Mouse (Mus musculus) thymus, adult 2 months (tissue): ENCODE measurements around the gene Pde4d.

Source experiments
- CTCF ChIP-seq: fragments of 200-500 bp; IDR thresholded peaks from 2 replicates; pipeline ENCODE4 v1.5.1; 2012; ENCODE audit warnings: mild to moderate bottlenecking, control low read depth, low read length, moderate library complexity, borderline replicate concordance; ENCODE audit not compliant: control insufficient read depth, poor library complexity, insufficient read depth; ENCODE audit errors: extremely low read depth
- POLR2A ChIP-seq: fragments of 200-500 bp; IDR thresholded peaks from 2 replicates; pipeline ENCODE4 v1.6.1; 2012; ENCODE audit warnings: mild to moderate bottlenecking, low read length, control low read depth, moderate library complexity; ENCODE audit not compliant: control insufficient read depth, poor library complexity, insufficient read depth; ENCODE audit errors: extremely low read depth

DNA sequence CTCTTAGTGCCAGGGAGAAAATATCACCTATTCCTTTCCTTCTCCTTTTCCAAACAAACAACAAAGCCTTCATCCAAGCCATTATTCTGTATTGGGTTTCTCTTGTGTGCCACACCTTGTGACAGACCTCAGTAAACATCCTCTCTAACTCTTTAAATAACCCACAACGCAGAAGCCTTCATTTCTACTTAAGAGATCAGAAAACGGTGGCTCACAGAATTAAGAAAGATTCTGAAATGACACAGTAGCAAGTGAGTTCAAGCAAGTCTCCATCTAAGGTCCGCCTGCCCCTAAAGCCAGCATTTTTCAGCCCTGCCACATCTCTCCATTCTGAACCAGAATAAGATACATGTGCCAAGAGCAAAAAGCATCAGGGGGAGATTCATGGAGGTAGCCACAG lies 1370.4 kb downstream of the Pde4d start:
- TF ChIP-seq CTCF (no peak), POLR2A (no peak)
